Mouse (Mus musculus): ENCODE data around the gene Chmp3.

Gene Chmp3

DNA sequence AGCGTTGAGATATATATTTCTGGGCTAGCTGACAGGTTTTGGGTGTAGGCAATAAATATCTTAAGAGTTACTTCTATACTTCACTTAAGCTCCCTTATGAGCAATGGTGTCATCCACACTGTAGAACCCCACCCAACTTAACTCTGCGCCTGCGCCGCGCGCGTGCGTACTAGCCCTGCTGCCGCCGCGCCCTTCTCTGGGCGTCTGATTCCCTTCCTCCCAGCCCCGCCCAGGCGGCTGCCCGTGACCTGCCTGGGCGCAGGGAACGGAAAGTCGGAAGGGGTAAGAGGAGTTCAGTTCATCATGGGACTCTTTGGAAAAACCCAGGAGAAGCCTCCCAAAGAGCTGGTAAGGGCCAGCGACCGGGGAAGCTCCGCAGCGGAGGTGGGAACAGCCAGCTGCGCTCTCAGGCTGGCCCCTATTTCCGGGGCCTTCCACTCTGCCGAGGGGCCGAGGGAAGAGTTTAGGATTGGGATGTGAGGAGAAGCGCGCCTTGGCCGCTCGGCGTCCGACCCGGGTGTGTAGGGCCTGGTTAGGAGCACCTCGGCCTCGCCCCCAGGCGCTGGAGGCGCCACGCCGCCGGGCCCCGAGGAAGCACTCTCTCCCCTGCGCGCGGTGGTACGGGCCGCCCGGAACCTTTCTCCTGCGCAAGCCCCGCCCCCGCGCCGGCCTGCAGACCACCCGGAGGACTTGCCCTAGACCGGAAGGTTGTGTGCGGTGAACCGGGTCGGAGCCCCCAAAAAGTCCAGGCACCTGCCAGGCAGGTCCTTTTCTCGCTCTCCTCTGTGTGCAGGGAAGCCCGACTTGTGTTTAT is at the start of gene Chmp3:
Chmp3 (plus strand) TSS at position 112 of the 814 bp plus-strand sequence.
- DNase-seq (ENCODE audit: low spot score): peak; percentile 99

- DNase-seq (ENCODE audit: low spot score): peak; percentile 49
These were observed 49.1 kb upstream of the Chmp3 start for GRCm38 (mm10) chr6:71494341-71495020.

GRCm38 (mm10) chr6:71500575-71500974 is 43.0 kb upstream of the Chmp3 start:
- no peak for DNase-seq (ENCODE audit: low spot score)

DNA sequence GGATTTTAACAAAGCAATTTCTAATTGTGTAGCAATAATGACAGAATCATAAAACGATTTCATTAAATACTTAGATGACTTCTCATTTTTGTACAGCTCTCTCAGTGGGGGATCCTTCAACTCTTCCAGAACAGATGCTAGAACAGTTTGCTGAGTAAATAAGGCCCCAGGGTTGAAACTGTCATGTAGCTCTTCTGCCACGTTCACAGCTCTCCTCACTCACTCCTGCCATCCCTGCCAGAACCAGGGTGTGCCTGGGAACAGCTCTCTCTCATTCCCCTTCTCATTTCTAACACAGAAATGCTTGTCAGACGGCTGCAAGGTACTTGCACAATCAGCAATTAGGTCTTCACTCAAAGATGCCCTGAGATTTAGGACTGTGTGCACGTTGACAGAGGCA is 40.6 kb upstream of the Chmp3 start:
- DNase-seq (ENCODE audit: low spot score): no peak

DNA sequence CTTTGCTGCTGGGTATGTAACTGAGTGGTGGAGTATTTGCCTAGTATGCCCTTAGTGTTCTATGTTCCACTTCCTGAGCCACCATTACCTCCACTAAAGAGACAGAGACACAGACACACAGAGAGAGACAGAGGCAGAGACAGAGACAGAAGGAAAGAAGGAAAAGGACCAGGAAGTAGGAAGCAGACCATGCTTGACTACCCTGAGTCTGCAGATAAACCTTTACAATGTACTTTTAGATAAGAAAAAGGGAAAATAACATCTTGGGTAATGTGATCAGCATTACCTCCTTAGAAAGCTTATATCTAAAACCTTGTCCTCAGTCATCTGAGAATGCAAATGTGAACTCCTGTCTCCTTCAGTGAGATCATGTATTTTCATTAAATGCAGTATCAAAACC is 39.9 kb upstream of the Chmp3 start:
- no peak for DNase-seq (ENCODE audit: low spot score)

- DNase-seq (ENCODE audit: low spot score): no peak
These were observed 39.5 kb upstream of the Chmp3 start for GRCm38 (mm10) chr6:71504091-71504490.

GRCm38 (mm10) chr6:71505671-71506070 is 37.9 kb upstream of the Chmp3 start:
- no peak for DNase-seq (ENCODE audit: low spot score)

DNA sequence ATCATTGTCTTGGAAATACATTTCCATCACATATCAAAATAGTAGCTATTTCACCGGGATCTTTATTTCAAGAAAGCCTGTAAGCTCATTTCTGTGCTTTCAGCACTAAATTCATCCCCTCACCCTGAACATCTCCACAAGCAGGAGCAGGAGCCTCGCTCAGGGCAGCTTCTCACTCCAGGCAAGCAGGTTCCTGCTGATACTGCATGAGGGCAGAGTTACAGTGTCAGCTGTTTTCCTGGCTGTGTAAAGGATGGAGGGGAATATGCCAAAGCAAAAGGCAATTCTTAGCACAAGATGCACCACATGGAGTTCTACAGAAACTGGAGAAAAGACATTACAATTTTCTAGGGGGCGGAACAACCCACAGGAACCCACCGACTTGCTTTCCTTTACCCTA is 24.1 kb upstream of the Chmp3 start:
- DNase-seq (ENCODE audit: low spot score): no peak

GRCm38 (mm10) chr6:71525556-71525955 is 18.0 kb upstream of the Chmp3 start:
- no peak for DNase-seq (ENCODE audit: low spot score)

DNA sequence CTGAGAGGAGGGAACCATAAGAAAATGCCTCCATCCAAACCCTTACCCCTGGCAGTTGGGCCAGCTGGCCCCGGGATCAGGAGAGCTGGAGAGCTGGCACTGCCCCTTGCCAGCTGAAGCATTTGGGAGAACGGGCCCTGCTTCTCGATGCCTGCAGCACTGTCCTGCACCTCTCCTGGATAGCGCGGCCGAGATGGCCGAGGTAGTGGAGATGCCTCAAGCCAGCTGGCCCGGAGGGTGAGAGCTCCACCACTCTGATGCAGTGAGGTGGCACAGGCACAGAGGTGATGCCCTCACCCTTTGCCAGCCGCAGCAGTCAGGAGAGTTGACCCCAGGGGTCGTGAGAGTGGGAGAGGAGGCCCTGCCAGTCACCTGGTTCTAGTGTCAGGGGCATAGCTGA is 16.5 kb upstream of the Chmp3 start:
- no peak for DNase-seq (ENCODE audit: low spot score)

- DNase-seq (ENCODE audit: low spot score): no peak
These were observed 15.8 kb upstream of the Chmp3 start for GRCm38 (mm10) chr6:71527826-71528225.

- DNase-seq (ENCODE audit: low spot score): no peak
These were observed 13.4 kb upstream of the Chmp3 start for GRCm38 (mm10) chr6:71530176-71530575.

DNA sequence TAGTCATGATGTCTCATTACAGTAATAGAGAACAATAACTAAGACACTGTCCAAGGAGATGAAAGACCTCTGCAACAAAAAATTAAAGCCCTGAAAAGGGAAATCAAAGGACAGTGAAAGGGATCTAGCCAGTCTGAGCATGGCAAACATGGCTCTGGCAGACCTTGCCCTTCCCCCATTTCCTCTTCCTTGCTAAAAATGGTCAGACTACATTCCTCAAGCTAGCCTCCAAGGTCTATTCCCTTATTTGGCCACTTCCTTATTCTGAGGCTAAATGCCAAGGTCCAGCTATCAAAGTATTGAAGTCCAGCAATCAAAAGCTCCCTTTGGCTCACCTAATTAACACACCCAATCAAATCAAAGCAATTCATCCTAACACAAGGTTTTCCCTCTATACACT is 6.3 kb upstream of the Chmp3 start:
- DNase-seq (ENCODE audit: low spot score): no peak

DNA sequence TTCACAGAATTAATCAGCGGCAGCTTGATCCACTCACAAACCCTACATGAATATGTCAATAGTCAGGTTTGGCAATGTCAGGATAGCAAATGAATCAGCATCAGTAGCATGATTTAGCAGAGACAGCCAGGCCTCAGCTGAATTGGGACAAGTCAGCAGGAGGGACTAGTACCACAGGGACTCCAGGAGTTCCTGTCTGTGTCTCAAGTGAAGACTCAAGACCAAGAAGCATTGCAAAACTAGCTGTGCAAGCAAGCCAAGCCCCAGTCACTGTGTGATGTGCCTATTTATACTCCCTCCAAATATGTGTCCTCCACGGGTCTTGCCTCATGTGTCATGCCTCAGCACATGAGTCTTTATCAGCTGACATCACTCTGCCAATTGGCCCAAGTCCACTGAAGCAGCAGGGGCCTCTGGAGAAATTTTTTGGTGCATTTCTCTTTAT is 11.9 kb downstream of the Chmp3 start:
- no peak for DNase-seq (ENCODE audit: low spot score)

GRCm38 (mm10) chr6:71556826-71557225 is 13.2 kb downstream of the Chmp3 start:
- no peak for DNase-seq (ENCODE audit: low spot score)

DNA sequence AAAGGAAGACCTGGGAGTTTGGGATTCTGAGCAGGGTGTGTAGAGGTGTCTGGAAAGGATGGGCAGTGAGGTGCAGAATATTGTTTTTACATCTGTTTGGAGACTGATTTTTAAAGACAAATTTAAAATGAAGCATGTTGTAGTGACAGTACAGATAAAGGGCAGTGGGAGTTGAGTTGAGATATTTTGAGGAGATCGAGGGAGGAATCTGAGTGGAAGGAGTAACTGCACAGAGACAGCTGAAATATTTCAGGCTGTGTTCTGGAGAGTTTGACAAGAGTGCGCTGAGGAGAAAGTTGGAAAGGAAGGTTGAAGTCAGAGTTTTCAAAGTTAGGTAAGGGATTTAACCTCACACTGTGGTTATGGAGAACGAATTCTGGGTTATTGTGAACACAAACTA is 25.0 kb downstream of the Chmp3 start:
- DNase-seq (ENCODE audit: low spot score): no peak

GRCm38 (mm10) chr6:71569025-71569424 is 25.4 kb downstream of the Chmp3 start:
- no peak for DNase-seq (ENCODE audit: low spot score)

DNA sequence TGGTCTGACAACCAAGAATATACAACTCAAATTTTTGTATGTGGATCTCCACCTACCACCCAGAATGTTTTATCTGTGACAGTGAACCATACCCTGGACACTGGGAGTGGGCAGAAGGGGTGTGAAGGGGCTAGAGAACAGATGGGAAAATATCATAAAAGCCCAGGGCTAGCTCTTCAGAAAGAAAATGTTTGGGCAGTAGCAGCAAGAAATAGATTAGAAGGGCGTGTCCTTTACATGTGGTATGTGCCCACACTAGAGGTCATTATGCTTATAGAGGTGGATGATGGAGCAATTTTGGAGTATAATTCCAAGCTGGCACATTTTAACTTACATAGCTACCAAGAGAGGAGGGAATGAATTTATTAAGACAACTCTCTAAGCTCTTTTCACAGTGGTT is 31.8 kb downstream of the Chmp3 start:
- DNase-seq (ENCODE audit: low spot score): no peak

- no peak for DNase-seq (ENCODE audit: low spot score)
These were observed 35.9 kb downstream of the Chmp3 start for GRCm38 (mm10) chr6:71579478-71579877.

DNA sequence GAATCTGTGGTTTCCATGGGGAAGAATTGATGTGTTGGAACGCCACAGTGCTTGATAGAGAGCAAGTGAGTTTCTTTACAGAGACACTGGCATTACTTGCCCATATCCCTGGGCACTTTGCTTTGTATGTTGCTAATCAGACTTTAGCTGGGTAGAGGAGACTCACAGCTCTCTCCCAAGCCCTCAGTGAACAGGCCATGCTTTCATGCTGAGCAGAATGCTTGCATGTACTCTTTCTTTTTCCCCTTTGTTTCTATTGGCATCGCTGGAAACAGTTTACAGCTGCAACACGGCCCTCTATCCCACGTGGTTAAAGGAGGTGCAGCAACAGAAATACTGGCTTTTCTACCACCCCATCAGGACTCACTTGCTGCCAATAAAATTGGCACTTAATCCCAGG is 39.6 kb downstream of the Chmp3 start:
- no peak for DNase-seq (ENCODE audit: low spot score)

DNA sequence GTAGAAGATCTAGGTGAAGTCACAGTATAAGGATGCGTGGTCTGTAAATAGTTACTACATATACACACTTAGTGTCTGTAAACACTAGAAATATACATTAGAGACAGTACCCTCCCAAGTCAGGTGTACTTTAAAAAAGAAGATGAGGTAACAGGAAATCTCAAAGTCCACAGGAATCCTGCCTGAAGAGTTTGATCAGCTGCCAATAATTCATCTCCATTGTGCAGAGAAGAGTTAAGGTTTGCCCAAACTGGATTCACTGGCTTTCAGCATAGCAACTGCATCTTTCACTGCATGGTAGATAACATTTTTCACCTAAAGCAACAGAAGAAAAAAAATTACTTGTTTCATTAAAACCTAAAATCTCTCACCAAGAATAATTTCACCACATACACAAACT is 45.8 kb downstream of the Chmp3 start:
- no peak for DNase-seq (ENCODE audit: low spot score)

- no peak for DNase-seq (ENCODE audit: low spot score)
These were observed 46.6 kb downstream of the Chmp3 start for GRCm38 (mm10) chr6:71590154-71590553.

GRCm38 (mm10) chr6:71607756-71608155 is 64.2 kb downstream of the Chmp3 start:
- DNase-seq (ENCODE audit: low spot score): no peak

DNA sequence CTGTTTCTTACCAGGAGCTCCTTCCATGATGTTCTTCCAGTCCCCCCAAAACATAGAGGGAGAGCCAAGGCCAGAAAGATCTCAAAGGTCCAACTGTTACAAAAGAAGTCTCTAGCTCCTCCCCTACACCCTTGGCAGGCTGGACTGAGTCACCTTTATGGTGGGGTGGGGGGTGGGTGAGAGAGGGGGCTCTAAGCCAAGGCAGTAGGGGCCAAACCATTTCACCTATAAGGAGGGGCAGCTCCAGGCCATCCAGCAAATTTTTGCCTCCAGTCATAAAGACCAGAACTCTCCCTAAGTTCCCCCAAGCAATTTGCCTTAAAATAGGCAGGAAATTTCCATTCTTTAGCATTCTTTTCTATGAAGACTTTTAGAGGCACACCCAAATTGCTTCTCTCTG is 65.4 kb downstream of the Chmp3 start:
- DNase-seq (ENCODE audit: low spot score): no peak

Measured in ovary, postnatal 10 days (tissue).